9 mouse cellular contexts compared by ENCODE assay signal in the genomic region with DNA sequence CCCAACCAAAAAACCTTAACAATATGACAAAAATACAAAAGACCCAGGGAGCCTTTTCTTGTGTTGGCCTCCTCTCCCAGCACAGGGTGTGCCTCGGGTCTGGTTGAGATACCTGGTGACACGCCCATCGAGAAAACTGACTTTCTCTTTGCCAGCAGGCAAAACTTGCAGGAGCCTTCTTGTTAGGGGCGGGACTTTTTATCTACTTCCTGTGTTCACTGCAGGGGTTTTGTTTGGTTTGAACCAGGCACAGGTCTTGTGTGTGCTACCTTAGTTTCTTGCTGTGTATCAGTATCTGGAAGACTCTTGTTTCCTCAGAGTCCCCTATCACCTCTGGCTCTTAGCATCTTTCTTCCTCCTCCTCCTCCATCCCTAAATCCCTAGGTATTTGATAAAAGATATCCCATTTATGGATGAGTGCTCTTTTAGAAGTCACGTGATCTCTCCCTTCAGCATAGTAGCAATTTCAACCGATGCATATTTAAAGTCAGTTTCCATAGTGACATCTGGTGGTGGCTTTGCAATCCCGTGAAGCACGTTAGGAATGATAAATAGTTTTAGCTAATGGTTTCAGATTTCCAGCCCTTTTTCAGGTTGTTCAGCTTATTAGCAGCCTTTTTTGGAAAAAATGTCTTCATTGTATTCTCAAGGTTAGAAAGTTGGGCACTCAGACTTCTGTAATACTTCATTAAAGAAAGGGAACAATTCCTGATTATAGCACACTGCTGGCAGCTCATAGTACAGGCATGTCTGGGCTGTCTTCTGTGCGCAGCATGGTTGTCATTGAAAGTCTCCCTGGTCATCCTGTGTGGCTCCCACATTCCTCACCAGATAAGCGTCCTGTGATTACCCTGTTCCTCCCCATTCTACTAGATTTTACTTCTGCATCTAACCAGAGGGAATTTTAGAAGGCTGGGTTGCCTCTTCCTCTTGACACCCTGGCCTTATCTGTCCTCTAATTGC. TPM values are rescaled to one million over a fixed set of nuclear protein-coding genes. Genes with fewer than 3 reads are reported as not detected.
DNase-seq lines count a peak whose midpoint lies in the region; ATAC-seq and TF ChIP-seq lines count a peak whose summit lies in the region.
"Had no signal": no experiment of that assay in that cellular context is flagged by ENCODE, and none has a peak within 500 bp of the region (broad histone marks: within the 10 kb centered on the region; RNA-seq: fewer than 3 reads in every experiment).

No protein-coding gene starts in this region.

- no peak overlapping the region for H3K9ac ChIP-seq in forebrain, embryonic 12.5 days
- no peak overlapping the region for H3K9ac ChIP-seq in intestine, embryonic 16.5 days (ENCODE audit: low read depth, low read length)
- H3K9ac ChIP-seq in midbrain, embryonic 16.5 days (ENCODE audit: low read depth, low read length), result no peak overlapping the region

- H3K27ac ChIP-seq in forebrain, embryonic 12.5 days, result no peak overlapping the region
- H3K27ac ChIP-seq in intestine, embryonic 16.5 days (ENCODE audit: low read length), result no peak overlapping the region
- no peak overlapping the region for H3K27ac ChIP-seq in midbrain, embryonic 16.5 days (ENCODE audit: low read length)

- H3K79me2 ChIP-seq in C2C12 (ENCODE audit: control insufficient read depth, insufficient read depth), result peaks cover 26% of the 10 kb centered on the region

- TF ChIP-seq CTCF in C2C12 (IDR thresholded peaks at IDR 0.05; ENCODE audit: control insufficient read depth, insufficient read depth, insufficient read length), result no peak

- no peak overlapping the region for H3K4me2 ChIP-seq in forebrain, embryonic 12.5 days
- no peak overlapping the region for H3K4me2 ChIP-seq in intestine, embryonic 16.5 days (ENCODE audit: low read depth, low read length)
- no peak overlapping the region; the same call in 1 of the 2 replicates for H3K4me2 ChIP-seq in midbrain, embryonic 16.5 days (ENCODE audit: low read length)

- peaks cover 23% of the 10 kb centered on the region for H3K36me3 ChIP-seq in C2C12 (ENCODE audit: control insufficient read depth, insufficient read depth)
- peaks cover 10% of the 10 kb centered on the region; the same call in 1 of the 2 replicates for H3K36me3 ChIP-seq in forebrain, embryonic 12.5 days (replicated peaks)
- H3K36me3 ChIP-seq in intestine, embryonic 16.5 days (ENCODE audit: control insufficient read depth, insufficient read depth, low read length), result no peaks in the 10 kb centered on the region
- H3K36me3 ChIP-seq in midbrain, embryonic 16.5 days (ENCODE audit: control insufficient read depth, insufficient read depth, low read length), result no peaks in the 10 kb centered on the region

- H3K27me3 ChIP-seq in C2C12 (ENCODE audit: control insufficient read depth, insufficient read depth, insufficient read length), result no peaks in the 10 kb centered on the region
- H3K27me3 ChIP-seq in forebrain, embryonic 12.5 days, result no peaks in the 10 kb centered on the region
- H3K27me3 ChIP-seq in intestine, embryonic 16.5 days (replicated peaks; ENCODE audit: control insufficient read depth, insufficient read depth, low read length), result no peaks in the 10 kb centered on the region
- H3K27me3 ChIP-seq in midbrain, embryonic 16.5 days (ENCODE audit: control insufficient read depth, insufficient read depth, low read depth, low read length), result no peaks in the 10 kb centered on the region
- H3K27me3 ChIP-seq: CH12.LX had no signal

- peak; percentile 69 for ATAC-seq in forebrain, embryonic 12.5 days (ENCODE audit: low FRiP score)
- peak; percentile 56 for ATAC-seq in intestine, embryonic 16.5 days
- peak; percentile 73 for ATAC-seq in midbrain, embryonic 16.5 days
- no peak for ATAC-seq in erythroid progenitor cell, adult 5-6 weeks (replicated peaks; ENCODE audit: low FRiP score, poor library complexity, severe bottlenecking)

- no peaks in the 10 kb centered on the region for H3K9me3 ChIP-seq in forebrain, embryonic 12.5 days
- no peaks in the 10 kb centered on the region for H3K9me3 ChIP-seq in intestine, embryonic 16.5 days (ENCODE audit: control insufficient read depth, low read length)
- no peaks in the 10 kb centered on the region for H3K9me3 ChIP-seq in midbrain, embryonic 16.5 days (replicated peaks; ENCODE audit: control insufficient read depth, low read length, poor library complexity, severe bottlenecking)

- peak overlapping the region; percentile 3 for H3ac ChIP-seq in C2C12 (ENCODE audit: control insufficient read depth, insufficient read length, low read depth)

- H3K4me3 ChIP-seq in C2C12 (ENCODE audit: insufficient read depth, poor library complexity, severe bottlenecking), result no peak overlapping the region
- no peak overlapping the region for H3K4me3 ChIP-seq in forebrain, embryonic 12.5 days (replicated peaks)
- no peak overlapping the region for H3K4me3 ChIP-seq in intestine, embryonic 16.5 days (ENCODE audit: low read length)
- H3K4me3 ChIP-seq in midbrain, embryonic 16.5 days (ENCODE audit: low read depth, low read length), result no peak overlapping the region

- WGBS in forebrain, embryonic 12.5 days, result 29% methylated on average over 10 of the region's 10 CpGs
- WGBS in intestine, embryonic 16.5 days, result 32% methylated on average over 10 of the region's 10 CpGs
- 21% methylated on average over 10 of the region's 10 CpGs for WGBS in midbrain, embryonic 16.5 days

- peaks cover 12% of the 10 kb centered on the region for H3K79me3 ChIP-seq in C2C12 (ENCODE audit: low read depth)

- H3K4me1 ChIP-seq in forebrain, embryonic 12.5 days, result peaks cover 12% of the 10 kb centered on the region
- H3K4me1 ChIP-seq in intestine, embryonic 16.5 days (ENCODE audit: control insufficient read depth, insufficient read depth, low read length), result peaks cover 6% of the 10 kb centered on the region
- H3K4me1 ChIP-seq in midbrain, embryonic 16.5 days (ENCODE audit: control insufficient read depth, insufficient read depth, low read length), result peaks cover 9% of the 10 kb centered on the region

- peak; percentile 75 for DNase-seq in embryo, embryonic 10 days (ENCODE audit: low spot score)
- DNase-seq in embryo, embryonic 9.5 days (ENCODE audit: extremely low spot score), result no peak
- no peak for DNase-seq in adrenal gland, postnatal 10 days

TF ChIP-seq in C2C12, 6 proteins besides CTCF, POLR2A, EP300 and RAD21:
- TF ChIP-seq MYOD1 (IDR thresholded peaks at IDR 0.05; ENCODE audit: control insufficient read depth, insufficient read length, low read depth), result no peak
- no peak for TF ChIP-seq FOSL1 (IDR thresholded peaks at IDR 0.05; ENCODE audit: insufficient read depth, low read length, poor library complexity, severe bottlenecking)
- no peak for TF ChIP-seq MAX (IDR thresholded peaks at IDR 0.05)
- peak; percentile 74 for TF ChIP-seq USF1 (IDR thresholded peaks at IDR 0.05; ENCODE audit: low read depth)
TF ChIP-seq in C2C12: peak in this region for 1.

RNA-seq across cellular contexts. Expression of a gene that starts 50.4 kb away (rescaled TPM):
- 24.4 TPM for polyA plus RNA-seq in C2C12 (2012; fragmentation: generic; extraction: Trizol)
- 22.2 and 22.7 TPM in 2 replicates for polyA plus RNA-seq in forebrain, embryonic 12.5 days (2016; fragmentation: Nextera tagmentation; extraction: Ambion mirVana)
- 10.8 and 11.4 TPM in 2 replicates for polyA plus RNA-seq in intestine, embryonic 16.5 days (2015; fragmentation: Nextera tagmentation; extraction: Ambion mirVana)
- 9.8 and 13.9 TPM in 2 replicates for polyA plus RNA-seq in midbrain, embryonic 16.5 days (2015; fragmentation: Nextera tagmentation; extraction: Ambion mirVana)
- total RNA-seq in erythroid progenitor cell, adult 5-6 weeks (2015; ENCODE audit: low replicate concordance), result 0.36 TPM in 1 of 2 replicates, not detected in the other
- total RNA-seq in erythroid progenitor cell, adult 5-6 weeks (2017; ENCODE audit: low replicate concordance), result 0.13 TPM in 1 of 2 replicates, not detected in the other
- total RNA-seq in adrenal gland, postnatal 10 days (2021), result 10 to 100 TPM; 49.8 to 60.2 TPM
